Mouse (Mus musculus) forebrain, embryonic 12.5 days (tissue): Measurements from ENCODE around the gene Nrg4. TPM values are rescaled to one million over a fixed set of nuclear protein-coding genes. Genes with fewer than 3 reads are reported as not detected.

Experiments
- ATAC-seq: fragments of 200-750 bp; cut with Nextera tagmentation; 2 replicates; pipeline ENCODE4 v1.8.0; 2017; ENCODE audit warnings: moderate TSS enrichment; ENCODE audit not compliant: low FRiP score
- H3K27ac ChIP-seq: fragments of 300-500 bp; sonication (generic); 2 replicates; pipeline ENCODE4 v1.5.1; 2016; ENCODE audit warnings: mild to moderate bottlenecking
- H3K27me3 ChIP-seq: fragments of 300-500 bp; sonication (generic); 2 replicates; pipeline ENCODE4 v1.6.1; 2016; ENCODE audit warnings: mild to moderate bottlenecking
- H3K36me3 ChIP-seq: fragments of 300-500 bp; sonication (generic); replicated peaks from 2 replicates; pipeline ENCODE4 v1.6.1; 2016; ENCODE audit warnings: mild to moderate bottlenecking
- H3K4me1 ChIP-seq: fragments of 300-500 bp; sonication (generic); 2 replicates; pipeline ENCODE4 v1.6.1; 2016
- H3K4me2 ChIP-seq: fragments of 300-500 bp; sonication (generic); 2 replicates; pipeline ENCODE4 v1.6.1; 2016; ENCODE audit warnings: mild to moderate bottlenecking, moderate library complexity
- H3K4me3 ChIP-seq: fragments of 300-500 bp; sonication (generic); replicated peaks from 2 replicates; pipeline ENCODE4 v1.5.1; 2016; ENCODE audit warnings: mild to moderate bottlenecking
- H3K9ac ChIP-seq: fragments of 300-500 bp; sonication (generic); 2 replicates; pipeline ENCODE4 v1.6.1; 2016; ENCODE audit warnings: mild to moderate bottlenecking
- H3K9me3 ChIP-seq: fragments of 300-500 bp; sonication (generic); 2 replicates; pipeline ENCODE4 v1.6.1; 2016
- WGBS: fragments of 180-500 bp; shearing (Covaris S2); methylation state at CpG from one replicate; pipeline ENCODE4 v1.1.7; 2016; 5-methylcytosine and 5-hydroxymethylcytosine counted together
- polyA plus RNA-seq: library from polyadenylated mRNA; unstranded; fragments of >200 nt; fragmentation: Nextera tagmentation; extraction: Ambion mirVana; gene quantifications from 2 replicates; pipeline ENCODE4 v1.2.1, GENCODE M21; 2016

Nrg4 gene
- 0.87 and 2.2 TPM in 2 replicates for polyA plus RNA-seq

DNA sequence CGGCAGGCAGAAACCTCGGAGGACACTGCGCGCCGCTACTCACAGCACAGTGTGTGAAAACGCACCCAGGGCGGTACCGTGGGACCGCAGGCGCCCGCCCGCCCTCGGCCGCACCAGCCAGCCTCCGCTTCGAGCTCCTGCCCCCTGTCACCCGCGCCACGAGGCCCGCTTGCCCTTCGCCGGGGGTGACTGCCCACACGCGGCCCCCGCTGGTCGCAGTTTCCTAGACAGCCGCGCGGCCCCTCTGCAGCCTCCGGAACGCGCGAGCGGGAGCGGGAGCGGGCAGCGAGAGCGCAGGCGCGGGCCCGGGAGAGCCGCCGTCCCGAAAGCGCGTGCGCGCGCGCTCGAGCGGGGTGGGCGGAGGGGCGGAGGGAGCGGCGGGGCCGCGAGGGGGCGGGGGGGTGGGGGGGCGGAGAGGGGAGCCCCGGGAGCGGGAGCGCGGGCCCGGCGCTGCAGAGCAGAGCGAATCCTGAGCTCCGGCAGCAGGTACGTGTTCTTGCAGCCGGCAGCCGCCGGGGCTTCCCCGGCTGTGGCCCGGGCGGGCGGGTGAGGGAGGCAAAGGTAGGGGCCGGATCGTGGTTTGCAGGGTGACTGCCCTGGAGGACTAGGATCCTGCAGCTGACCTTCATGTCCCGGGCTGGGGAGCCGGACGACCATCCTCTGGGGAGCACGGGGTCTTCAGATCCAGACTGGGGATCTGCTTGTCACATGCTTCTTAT is at the start of gene Nrg4, which contains the start of gene Tmem266:
Nrg4 (minus strand) TSS at position 330 of the 719 bp plus-strand sequence.
Tmem266 (plus strand) TSS at position 399 of the 719 bp plus-strand sequence.
- H3K4me1 ChIP-seq = peaks cover 10% of the 10 kb centered on the region
- peak; percentile 91 for ATAC-seq
- H3K4me3 ChIP-seq = peak within 1 kb of the TSS; percentile 71
- H3K4me2 ChIP-seq = peak within 1 kb of the TSS; percentile 84
- under 1% methylated on average over 66 of the region's 82 CpGs for WGBS
- H3K27me3 ChIP-seq = peaks cover 45% of the 10 kb centered on the region
- no peaks in the 10 kb centered on the region for H3K9me3 ChIP-seq
- H3K36me3 ChIP-seq = no peaks in the 10 kb centered on the region
- H3K27ac ChIP-seq = 0 out of 2 replicates have a peak within 1 kb of the TSS, but pooled peaks have one; percentile 26
- peak within 1 kb of the TSS; percentile 81 for H3K9ac ChIP-seq

GRCm38 (mm10) chr9:55371908-55372307 is 45.3 kb upstream of the Nrg4 start:
- Histone ChIP-seq H3K27ac (no peak overlapping the region), H3K9me3 (no peaks in the 10 kb centered on the region), H3K36me3 (no peaks in the 10 kb centered on the region), H3K4me1 (no peaks in the 10 kb centered on the region), H3K4me2 (no peak overlapping the region), H3K9ac (no peak overlapping the region), H3K27me3 (no peaks in the 10 kb centered on the region), H3K4me3 (no peak overlapping the region)
- WGBS = 82% methylated on average over 7 of the region's 7 CpGs
- no peak for ATAC-seq

- ATAC-seq = no peak
- Histone ChIP-seq H3K4me2 (no peak overlapping the region), H3K9me3 (no peaks in the 10 kb centered on the region), H3K9ac (no peak overlapping the region), H3K4me3 (no peak overlapping the region), H3K27me3 (no peaks in the 10 kb centered on the region), H3K36me3 (no peaks in the 10 kb centered on the region), H3K4me1 (no peaks in the 10 kb centered on the region), H3K27ac (no peak overlapping the region)
- 60% methylated on average over 3 of the region's 3 CpGs for WGBS
Measured at GRCm38 (mm10) chr9:55368011-55368410, 41.4 kb upstream of the Nrg4 start.

DNA sequence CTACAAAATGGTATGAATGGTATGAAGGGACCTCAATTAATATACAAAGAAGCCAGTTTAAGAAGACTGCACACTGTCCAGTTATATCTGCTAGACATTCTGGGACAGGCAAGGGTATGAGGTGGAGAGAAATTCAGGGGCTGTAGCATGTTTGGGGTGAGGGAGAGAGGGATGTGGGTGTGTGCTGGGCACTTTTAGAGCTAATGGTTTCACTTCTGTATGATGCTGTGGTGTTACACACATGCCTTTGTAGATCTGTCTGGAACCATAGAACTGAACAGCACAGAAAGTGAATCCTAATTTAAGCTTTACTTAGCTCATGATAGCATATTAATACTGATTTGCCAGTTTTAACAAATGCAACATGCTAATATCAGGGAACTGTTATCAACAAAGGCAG is 37.1 kb upstream of the Nrg4 start:
- Histone ChIP-seq H3K27ac (no peak overlapping the region), H3K4me3 (no peak overlapping the region), H3K36me3 (no peaks in the 10 kb centered on the region), H3K9me3 (no peaks in the 10 kb centered on the region), H3K4me2 (no peak overlapping the region), H3K27me3 (no peaks in the 10 kb centered on the region), H3K4me1 (no peaks in the 10 kb centered on the region), H3K9ac (no peak overlapping the region)
- ATAC-seq = no peak

GRCm38 (mm10) chr9:55361969-55362368 is 35.3 kb upstream of the Nrg4 start:
- no peak overlapping the region for H3K9ac ChIP-seq
- no peaks in the 10 kb centered on the region for H3K36me3 ChIP-seq
- H3K4me1 ChIP-seq = no peaks in the 10 kb centered on the region
- no peak for ATAC-seq
- no peaks in the 10 kb centered on the region for H3K27me3 ChIP-seq
- WGBS = 92% methylated on average over 5 of the region's 5 CpGs
- H3K9me3 ChIP-seq = no peaks in the 10 kb centered on the region
- H3K4me2 ChIP-seq = no peak overlapping the region
- H3K4me3 ChIP-seq = no peak overlapping the region
- no peak overlapping the region for H3K27ac ChIP-seq

- Histone ChIP-seq H3K27me3 (no peaks in the 10 kb centered on the region), H3K9ac (no peak overlapping the region), H3K36me3 (no peaks in the 10 kb centered on the region), H3K9me3 (no peaks in the 10 kb centered on the region), H3K4me2 (no peak overlapping the region), H3K4me3 (no peak overlapping the region), H3K27ac (no peak overlapping the region), H3K4me1 (no peaks in the 10 kb centered on the region)
- WGBS = 69% methylated on average over 7 of the region's 7 CpGs
- ATAC-seq = no peak
Measured at GRCm38 (mm10) chr9:55360861-55361260, 34.2 kb upstream of the Nrg4 start.

GRCm38 (mm10) chr9:55360372-55360771 is 33.7 kb upstream of the Nrg4 start:
- WGBS = 79% methylated on average over 3 of the region's 3 CpGs
- H3K36me3 ChIP-seq = no peaks in the 10 kb centered on the region
- H3K27ac ChIP-seq = no peak overlapping the region
- peaks cover 3% of the 10 kb centered on the region for H3K4me1 ChIP-seq
- H3K27me3 ChIP-seq = no peaks in the 10 kb centered on the region
- H3K4me3 ChIP-seq = no peak overlapping the region
- no peak overlapping the region for H3K4me2 ChIP-seq
- no peak for ATAC-seq
- no peak overlapping the region for H3K9ac ChIP-seq
- H3K9me3 ChIP-seq = no peaks in the 10 kb centered on the region

- no peak for ATAC-seq
- H3K9ac ChIP-seq = no peak overlapping the region
- WGBS = 90% methylated on average over 1 of the region's 1 CpGs
- H3K36me3 ChIP-seq = no peaks in the 10 kb centered on the region
- no peaks in the 10 kb centered on the region for H3K9me3 ChIP-seq
- H3K27ac ChIP-seq = no peak overlapping the region
- H3K4me3 ChIP-seq = no peak overlapping the region
- H3K27me3 ChIP-seq = 0 out of 2 replicates have a peak, but pooled peaks cover 3% of the 10 kb centered on the region
- H3K4me1 ChIP-seq = peaks cover 17% of the 10 kb centered on the region
- H3K4me2 ChIP-seq = no peak overlapping the region
Measured at GRCm38 (mm10) chr9:55357164-55357563, 30.5 kb upstream of the Nrg4 start.

DNA sequence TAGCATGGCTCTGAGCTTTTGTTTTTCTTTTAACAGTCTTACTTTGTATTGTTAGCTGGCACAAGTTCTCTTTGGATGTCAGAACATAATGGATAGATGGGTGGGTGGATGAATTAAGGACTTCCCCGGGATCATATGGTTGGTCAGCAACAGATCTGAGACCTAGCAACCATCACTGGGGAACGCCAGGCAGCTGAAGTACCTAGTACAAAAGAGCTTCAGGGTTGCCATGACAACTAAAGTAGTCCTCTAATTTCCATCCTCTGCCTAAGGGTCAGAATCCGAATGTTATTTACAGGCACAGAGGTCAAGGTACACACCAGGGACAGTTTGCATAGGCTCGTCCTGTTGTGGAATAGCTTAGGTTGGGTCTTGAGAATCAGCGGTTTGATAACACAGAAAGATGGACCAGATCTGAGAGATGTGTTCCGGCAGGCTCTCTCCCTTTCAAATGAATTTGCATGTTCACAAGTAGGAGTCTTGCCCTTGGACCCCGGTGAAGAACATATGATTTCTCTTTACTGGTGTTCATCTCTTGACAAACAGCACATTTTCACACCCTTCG is 28.7 kb upstream of the Nrg4 start:
- H3K4me3 ChIP-seq = no peak overlapping the region
- peak; percentile 68; the same call in 1 of the 2 replicates for ATAC-seq
- H3K9me3 ChIP-seq = no peaks in the 10 kb centered on the region
- no peaks in the 10 kb centered on the region for H3K36me3 ChIP-seq
- no peak overlapping the region for H3K9ac ChIP-seq
- H3K27me3 ChIP-seq = 0 out of 2 replicates have a peak, but pooled peaks cover 3% of the 10 kb centered on the region
- no peak overlapping the region for H3K4me2 ChIP-seq
- peaks cover 17% of the 10 kb centered on the region for H3K4me1 ChIP-seq
- WGBS = 36% methylated on average over 8 of the region's 8 CpGs
- no peak overlapping the region for H3K27ac ChIP-seq

GRCm38 (mm10) chr9:55354686-55355085 is 28.0 kb upstream of the Nrg4 start:
- Histone ChIP-seq H3K36me3 (no peaks in the 10 kb centered on the region), H3K27ac (no peak overlapping the region), H3K4me2 (no peak overlapping the region), H3K9ac (no peak overlapping the region), H3K4me3 (no peak overlapping the region), H3K9me3 (no peaks in the 10 kb centered on the region), H3K4me1 (peaks cover 17% of the 10 kb centered on the region), H3K27me3 (0 out of 2 replicates have a peak, but pooled peaks cover 3% of the 10 kb centered on the region)
- ATAC-seq = no peak
- 79% methylated on average over 3 of the region's 3 CpGs for WGBS

DNA sequence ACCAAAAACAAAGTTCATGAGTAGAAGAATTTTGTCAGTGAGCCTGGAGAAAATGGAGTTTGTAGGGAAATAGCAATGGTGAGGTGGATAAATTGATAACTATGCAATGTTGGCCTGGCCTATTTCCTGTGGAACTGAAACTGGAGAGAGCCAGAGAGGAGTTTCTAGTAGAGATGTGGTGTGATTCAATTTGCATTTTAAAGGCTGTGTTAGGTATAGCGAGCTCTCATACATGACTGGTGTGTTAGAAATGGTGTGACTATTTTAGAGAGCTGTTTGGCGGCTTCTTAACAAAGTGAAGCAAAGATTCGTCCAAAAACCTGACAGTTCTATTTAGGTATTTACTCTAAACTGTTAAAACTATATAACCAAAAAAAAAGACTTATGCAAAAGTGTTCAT is 22.0 kb upstream of the Nrg4 start:
- no peaks in the 10 kb centered on the region for H3K9me3 ChIP-seq
- ATAC-seq = no peak
- no peaks in the 10 kb centered on the region for H3K36me3 ChIP-seq
- H3K4me1 ChIP-seq = no peaks in the 10 kb centered on the region
- H3K27me3 ChIP-seq = 0 out of 2 replicates have a peak, but pooled peaks cover 3% of the 10 kb centered on the region
- 86% methylated on average over 3 of the region's 3 CpGs for WGBS
- no peak overlapping the region for H3K4me2 ChIP-seq
- H3K9ac ChIP-seq = no peak overlapping the region
- no peak overlapping the region for H3K4me3 ChIP-seq
- H3K27ac ChIP-seq = no peak overlapping the region

DNA sequence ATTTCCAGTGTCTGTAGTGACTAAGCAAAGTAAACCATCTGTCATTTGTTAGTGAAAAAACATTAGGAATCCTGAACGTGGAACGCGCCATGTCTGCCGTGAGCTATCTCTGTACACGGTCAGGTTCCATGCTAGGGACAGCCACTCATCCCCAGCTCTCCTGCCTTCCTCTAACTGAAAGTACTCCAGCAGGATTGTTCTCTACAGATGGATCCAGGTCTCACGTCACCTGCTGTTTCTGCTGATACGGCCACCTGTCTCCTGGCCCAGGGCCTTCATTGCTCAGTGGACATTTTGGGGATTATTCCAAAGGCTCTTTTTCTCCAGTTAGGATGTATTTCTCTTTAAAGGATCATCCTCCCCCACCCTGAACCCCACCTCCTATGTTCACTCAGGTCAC is 18.7 kb upstream of the Nrg4 start:
- H3K27ac ChIP-seq = no peak overlapping the region
- no peaks in the 10 kb centered on the region for H3K4me1 ChIP-seq
- H3K9ac ChIP-seq = no peak overlapping the region
- H3K36me3 ChIP-seq = no peaks in the 10 kb centered on the region
- ATAC-seq = no peak
- WGBS = 95% methylated on average over 7 of the region's 7 CpGs
- no peaks in the 10 kb centered on the region for H3K27me3 ChIP-seq
- no peaks in the 10 kb centered on the region for H3K9me3 ChIP-seq
- H3K4me3 ChIP-seq = no peak overlapping the region
- no peak overlapping the region for H3K4me2 ChIP-seq

DNA sequence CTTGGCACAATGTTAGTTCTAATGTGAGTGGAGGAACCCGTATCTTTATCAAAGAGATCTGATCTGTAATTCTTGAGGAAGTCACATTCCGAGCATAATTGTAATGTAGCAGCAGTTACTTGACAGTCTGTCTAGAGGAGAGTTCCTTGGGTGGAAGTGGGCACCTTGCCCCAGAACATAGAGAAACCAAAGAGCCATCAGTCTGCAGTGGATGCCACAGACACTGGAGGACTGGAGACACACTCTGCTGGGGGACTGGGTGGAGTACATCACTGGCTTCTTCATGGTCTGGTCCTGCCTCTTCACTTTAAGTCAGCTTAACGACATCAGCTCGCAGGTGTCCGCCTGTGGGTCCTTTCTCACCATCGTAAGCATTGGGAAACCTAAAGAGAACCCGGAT is 17.5 kb upstream of the Nrg4 start:
- WGBS = 87% methylated on average over 7 of the region's 7 CpGs
- H3K4me1 ChIP-seq = no peaks in the 10 kb centered on the region
- H3K36me3 ChIP-seq = no peaks in the 10 kb centered on the region
- ATAC-seq = no peak
- H3K9me3 ChIP-seq = no peaks in the 10 kb centered on the region
- no peaks in the 10 kb centered on the region for H3K27me3 ChIP-seq
- H3K4me3 ChIP-seq = no peak overlapping the region
- H3K4me2 ChIP-seq = no peak overlapping the region
- no peak overlapping the region for H3K27ac ChIP-seq
- no peak overlapping the region for H3K9ac ChIP-seq
